11 mouse cellular contexts compared by ENCODE assay signal in the genomic region with DNA sequence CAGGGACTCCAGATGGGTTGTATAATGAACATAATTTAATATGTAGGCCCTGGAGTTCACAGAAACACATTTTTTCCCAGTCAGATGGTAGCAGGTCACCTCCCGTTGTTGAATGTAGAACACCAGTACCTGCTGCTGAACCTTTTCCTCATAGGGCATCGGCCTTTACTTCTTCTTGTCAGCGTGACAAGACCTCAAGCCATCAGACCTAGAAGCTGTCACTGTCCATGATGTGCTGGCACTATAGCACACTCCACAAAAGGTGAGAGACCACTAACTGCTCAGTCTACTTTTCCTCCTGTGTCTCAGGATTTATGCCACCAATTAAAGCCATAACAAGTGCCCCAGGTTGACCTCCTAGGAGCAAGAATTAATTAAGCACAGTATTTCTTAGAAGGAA.
"Had no signal": no experiment of that assay in that cellular context is flagged by ENCODE, and none has a peak within 500 bp of the region (broad histone marks: within the 10 kb centered on the region; RNA-seq: fewer than 3 reads in every experiment).

No protein-coding gene starts in this region.

- DNase-seq: kidney, adult 8-10 months; kidney, postnatal 10 days; kidney, postnatal 36 days; layer of hippocampus, postnatal 36 days; liver, postnatal 0 days; lung, embryonic 14.5 days; lung, postnatal 36 days; right cerebral cortex, adult 18-20 months; right cerebral cortex, postnatal 14 days; right cerebral cortex, postnatal 4 days; thymus, postnatal 25 days had no signal
